Mouse (Mus musculus): ENCODE measurements around the gene Fam163a. TPM values are rescaled to one million over a fixed set of nuclear protein-coding genes. Genes with fewer than 3 reads are reported as not detected.
"Not testable (repeated sequence)": the region's sequence is repeated elsewhere in the genome, so short reads cannot be mapped to it uniquely, and the experiment has no call there.

Fam163a gene
- total RNA-seq (2014; rRNA removed) = 3.8 and 5.2 TPM in 2 replicates
- 4.8 and 6.9 TPM in 2 replicates for polyA plus RNA-seq (2015; fragmentation: Nextera tagmentation; extraction: Ambion mirVana)

DNA sequence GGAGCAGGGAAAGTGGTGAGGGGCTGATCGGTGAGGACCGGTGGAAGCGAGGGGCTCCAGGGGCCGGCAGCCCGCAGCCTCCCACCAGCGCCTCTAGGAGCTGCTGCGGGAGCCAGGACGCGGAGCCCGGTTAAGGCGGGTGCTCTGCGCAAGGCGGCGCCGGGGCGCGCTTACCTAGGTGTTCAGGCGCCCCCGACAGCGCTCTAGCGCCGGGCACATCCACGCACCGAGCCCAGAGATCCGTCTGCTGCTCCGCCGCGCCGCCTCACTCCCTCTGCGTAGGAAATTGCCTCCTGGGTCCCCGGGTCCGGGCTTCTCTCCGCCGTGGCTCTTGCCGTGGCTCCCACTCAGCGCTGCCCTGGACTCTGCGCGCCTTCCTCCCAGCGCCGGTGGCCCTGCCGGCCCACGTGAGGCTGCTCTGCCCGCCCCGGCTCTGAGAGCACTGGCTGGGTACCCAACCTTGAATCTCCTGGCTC is at the start of gene Fam163a:
Gene Fam163a (minus strand): TSS at position 371 of the 476 bp plus-strand sequence.
- peak within 1 kb of the TSS; percentile 58 for H3K9ac ChIP-seq
- H3K36me3 ChIP-seq (ENCODE audit: insufficient read depth) = no peaks in the 10 kb centered on the region
- no peaks in the 10 kb centered on the region for H3K9me3 ChIP-seq (ENCODE audit: low read length)
- no peak for TF ChIP-seq CTCF (IDR thresholded peaks at IDR 0.05; ENCODE audit: low read depth)
- DNase-seq (peak; percentile 63), ATAC-seq (peak; percentile 84)
- H3K4me3 ChIP-seq (ENCODE audit: low read depth, low read length) = peak within 1 kb of the TSS; percentile 45
- peak within 1 kb of the TSS; percentile 86 for H3K4me2 ChIP-seq (ENCODE audit: low read depth)
- 0 out of 2 replicates have a peak, but pooled peaks cover 7% of the 10 kb centered on the region for H3K4me1 ChIP-seq (ENCODE audit: insufficient read depth)
- H3K27ac ChIP-seq (ENCODE audit: low read depth, low read length) = no peak within 1 kb of the TSS
- WGBS = 2% methylated on average over 44 of the region's 44 CpGs
- peaks cover 37% of the 10 kb centered on the region for H3K27me3 ChIP-seq (ENCODE audit: insufficient read depth, low read length)

DNA sequence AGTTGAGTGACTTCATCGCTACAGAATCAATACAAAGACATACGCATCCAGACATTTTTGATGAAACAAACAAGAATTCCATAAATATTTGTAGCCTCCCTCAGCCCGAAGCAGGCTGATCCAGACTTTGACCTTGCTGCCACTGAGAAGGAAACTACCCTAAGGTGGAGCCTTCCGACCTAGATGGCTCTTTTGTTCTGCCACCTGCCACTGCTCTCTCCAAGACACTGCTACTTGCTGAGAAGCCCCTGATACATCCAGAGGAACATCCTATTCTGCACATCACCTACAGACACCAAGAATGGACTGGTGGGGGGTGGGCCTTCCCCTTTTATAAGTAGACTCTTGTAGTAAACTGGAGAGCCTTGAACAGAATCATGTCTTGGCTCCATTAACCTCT is 46.3 kb upstream of the Fam163a start:
- H3K4me1 ChIP-seq (ENCODE audit: insufficient read depth); H3K4me3 ChIP-seq (ENCODE audit: low read depth, low read length); H3K9me3 ChIP-seq (ENCODE audit: low read length); ATAC-seq; H3K27me3 ChIP-seq (ENCODE audit: insufficient read depth, low read length); H3K27ac ChIP-seq (ENCODE audit: low read depth, low read length); H3K9ac ChIP-seq; DNase-seq; H3K36me3 ChIP-seq (ENCODE audit: insufficient read depth); H3K4me2 ChIP-seq (ENCODE audit: low read depth): not testable (repeated sequence)
- 93% methylated on average over 4 of the region's 4 CpGs for whole genome bisulfite sequencing

DNA sequence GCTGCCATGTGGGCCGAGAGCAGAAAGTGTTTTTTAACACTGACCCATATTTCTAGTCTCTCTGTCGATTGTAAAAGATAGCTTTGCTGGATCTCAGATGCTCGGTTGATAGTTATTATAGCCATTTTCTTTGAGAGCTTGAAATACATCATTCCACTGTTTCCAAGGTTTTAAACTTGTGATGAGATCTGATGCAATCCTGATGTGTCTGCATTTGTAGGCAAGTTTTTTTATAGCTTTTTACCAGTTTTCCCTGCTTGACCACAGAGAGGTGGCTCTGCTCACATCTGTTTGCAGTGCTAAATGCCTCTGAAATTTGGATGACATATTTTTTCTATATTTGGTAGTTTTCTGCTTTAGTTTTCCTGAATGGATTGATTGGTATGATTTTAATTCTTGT is 43.1 kb upstream of the Fam163a start:
- Histone ChIP-seq H3K9ac (no peak overlapping the region), H3K36me3 (ENCODE audit: insufficient read depth) (no peaks in the 10 kb centered on the region), H3K4me1 (ENCODE audit: insufficient read depth) (no peaks in the 10 kb centered on the region), H3K4me3 (ENCODE audit: low read depth, low read length) (no peak overlapping the region), H3K9me3 (ENCODE audit: low read length) (no peaks in the 10 kb centered on the region), H3K27me3 (ENCODE audit: insufficient read depth, low read length) (no peaks in the 10 kb centered on the region), H3K27ac (ENCODE audit: low read depth, low read length) (no peak overlapping the region), H3K4me2 (ENCODE audit: low read depth) (no peak overlapping the region)
- no peak for TF ChIP-seq CTCF (IDR thresholded peaks at IDR 0.05; ENCODE audit: low read depth)
- 81% methylated on average over 3 of the region's 3 CpGs for WGBS
- no peak for ATAC-seq
- DNase-seq = no peak

DNA sequence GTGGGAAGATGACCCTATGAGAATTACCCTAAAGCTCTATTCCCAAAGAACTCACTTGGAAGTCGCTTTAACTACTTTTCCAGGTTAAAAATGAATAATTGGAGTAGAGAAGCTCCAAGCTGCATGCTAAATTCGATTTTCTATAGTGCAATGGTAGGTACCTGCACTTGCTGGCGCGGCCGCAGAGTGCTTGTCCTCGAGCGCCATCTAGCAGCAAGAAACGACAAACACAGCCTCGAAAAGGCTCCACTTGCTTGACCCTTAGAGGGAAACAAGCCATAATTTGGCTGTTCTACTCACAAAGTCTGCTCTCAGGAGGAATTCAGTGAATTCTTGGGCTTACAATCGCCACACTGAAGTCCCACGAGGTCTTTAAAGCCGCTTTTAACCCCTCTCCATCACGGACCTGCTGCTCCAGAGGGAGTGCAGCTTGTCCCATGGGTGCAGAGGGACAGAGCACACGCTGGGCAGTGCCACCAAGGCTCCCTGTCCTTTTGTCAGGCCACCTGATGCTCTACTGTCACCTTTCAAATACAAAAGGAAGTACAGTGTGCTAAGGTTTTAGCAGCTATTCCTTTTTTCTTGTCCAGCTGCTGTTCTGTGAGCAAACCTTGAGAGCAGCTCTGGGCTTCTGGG is 37.0 kb upstream of the Fam163a start:
- Histone ChIP-seq H3K4me2 (ENCODE audit: low read depth) (no peak overlapping the region), H3K27ac (ENCODE audit: low read depth, low read length) (no peak overlapping the region), H3K27me3 (ENCODE audit: insufficient read depth, low read length) (no peaks in the 10 kb centered on the region), H3K4me1 (ENCODE audit: insufficient read depth) (no peaks in the 10 kb centered on the region), H3K36me3 (ENCODE audit: insufficient read depth) (no peaks in the 10 kb centered on the region), H3K9ac (no peak overlapping the region), H3K9me3 (ENCODE audit: low read length) (no peaks in the 10 kb centered on the region), H3K4me3 (ENCODE audit: low read depth, low read length) (no peak overlapping the region)
- DNase-seq (peak; percentile 82), ATAC-seq (peak; percentile 78)
- 8% methylated on average over 14 of the region's 14 CpGs for WGBS
- peak; percentile 90 for TF ChIP-seq CTCF (IDR thresholded peaks at IDR 0.05; ENCODE audit: low read depth)

- H3K9me3 ChIP-seq (ENCODE audit: low read length) = no peaks in the 10 kb centered on the region
- no peaks in the 10 kb centered on the region for H3K36me3 ChIP-seq (ENCODE audit: insufficient read depth)
- no peak overlapping the region for H3K4me3 ChIP-seq (ENCODE audit: low read depth, low read length)
- H3K4me2 ChIP-seq (ENCODE audit: low read depth) = no peak overlapping the region
- H3K9ac ChIP-seq = no peak overlapping the region
- peak; percentile 74 for TF ChIP-seq CTCF (IDR thresholded peaks at IDR 0.05; ENCODE audit: low read depth)
- H3K27ac ChIP-seq (ENCODE audit: low read depth, low read length) = no peak overlapping the region
- 41% methylated on average over 2 of the region's 2 CpGs for WGBS
- H3K4me1 ChIP-seq (ENCODE audit: insufficient read depth) = no peaks in the 10 kb centered on the region
- ATAC-seq (peak; percentile 71), DNase-seq (peak; percentile 73)
- H3K27me3 ChIP-seq (ENCODE audit: insufficient read depth, low read length) = no peaks in the 10 kb centered on the region
These were observed 36.2 kb upstream of the Fam163a start for GRCm38 (mm10) chr1:156241035-156241434.

GRCm38 (mm10) chr1:156231122-156231521 is 26.3 kb upstream of the Fam163a start:
- TF ChIP-seq CTCF (IDR thresholded peaks at IDR 0.05; ENCODE audit: low read depth) = no peak
- no peaks in the 10 kb centered on the region for H3K36me3 ChIP-seq (ENCODE audit: insufficient read depth)
- WGBS = 81% methylated on average over 6 of the region's 6 CpGs
- H3K27ac ChIP-seq (ENCODE audit: low read depth, low read length) = no peak overlapping the region
- H3K4me1 ChIP-seq (ENCODE audit: insufficient read depth) = no peaks in the 10 kb centered on the region
- H3K4me2 ChIP-seq (ENCODE audit: low read depth) = no peak overlapping the region
- H3K27me3 ChIP-seq (ENCODE audit: insufficient read depth, low read length) = no peaks in the 10 kb centered on the region
- H3K9ac ChIP-seq = no peak overlapping the region
- no peak for DNase-seq
- ATAC-seq = 0 out of 2 replicates have a peak, but pooled peaks have one; percentile 2
- no peaks in the 10 kb centered on the region for H3K9me3 ChIP-seq (ENCODE audit: low read length)
- H3K4me3 ChIP-seq (ENCODE audit: low read depth, low read length) = no peak overlapping the region

GRCm38 (mm10) chr1:156230339-156231089 is 25.7 kb upstream of the Fam163a start:
- peak; percentile 41 for DNase-seq
- H3K27ac ChIP-seq (ENCODE audit: low read depth, low read length) = 0 out of 2 replicates have a peak overlapping the region, but pooled peaks have one; percentile 15
- no peaks in the 10 kb centered on the region for H3K9me3 ChIP-seq (ENCODE audit: low read length)
- ATAC-seq = peak; percentile 96
- WGBS = 44% methylated on average over 9 of the region's 9 CpGs
- no peak overlapping the region for H3K9ac ChIP-seq
- H3K27me3 ChIP-seq (ENCODE audit: insufficient read depth, low read length) = no peaks in the 10 kb centered on the region
- H3K4me1 ChIP-seq (ENCODE audit: insufficient read depth) = no peaks in the 10 kb centered on the region
- no peak overlapping the region for H3K4me2 ChIP-seq (ENCODE audit: low read depth)
- no peaks in the 10 kb centered on the region for H3K36me3 ChIP-seq (ENCODE audit: insufficient read depth)
- no peak overlapping the region for H3K4me3 ChIP-seq (ENCODE audit: low read depth, low read length)
- no peak for TF ChIP-seq CTCF (IDR thresholded peaks at IDR 0.05; ENCODE audit: low read depth)
